Mouse (Mus musculus) cortical plate, adult 2 months (tissue): ENCODE data around the gene Faf2.

Source experiments
- CTCF ChIP-seq: fragments of 200-500 bp; IDR thresholded peaks from 2 replicates; pipeline ENCODE4 v1.5.1; 2011; ENCODE audit warnings: mild to moderate bottlenecking, control low read depth, low read length; ENCODE audit not compliant: insufficient read depth; ENCODE audit errors: extremely low read depth
- POLR2A ChIP-seq: fragments of 200-500 bp; IDR thresholded peaks from 2 replicates; pipeline ENCODE4 v1.6.1; 2011; ENCODE audit warnings: mild to moderate bottlenecking, low read length, control low read depth; ENCODE audit not compliant: insufficient read depth; ENCODE audit errors: extremely low read depth

DNA sequence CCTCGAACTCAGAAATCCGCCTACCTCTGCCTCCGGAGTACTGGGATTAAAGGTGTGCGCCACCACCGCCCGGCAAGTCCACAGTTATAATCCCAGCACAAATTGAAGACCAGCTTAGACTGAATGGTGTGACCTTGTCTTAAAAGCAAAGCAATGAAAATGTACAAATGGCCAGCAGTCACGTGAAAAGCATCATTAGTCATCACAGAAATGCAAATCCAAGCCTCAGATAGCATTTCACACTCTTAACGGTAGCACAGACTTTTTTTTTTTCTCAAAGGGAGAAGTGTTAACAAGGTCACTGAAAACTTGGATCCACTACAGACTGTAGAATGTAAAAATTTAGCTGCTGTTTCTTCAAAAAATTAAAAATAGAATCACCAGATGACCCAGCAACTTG lies 5.3 kb upstream of the Faf2 start:
- TF ChIP-seq POLR2A (no peak), CTCF (no peak)
